Mouse (Mus musculus) embryonic facial prominence, embryonic 10.5 days (tissue): ENCODE measurements around the gene Ifnar1. TPM values are rescaled to one million over a fixed set of nuclear protein-coding genes. Genes with fewer than 3 reads are reported as not detected.
A peak's percentile ranks its signal among the peaks of the same experiment; 100 is the strongest.
"Not testable (repeated sequence)": the region's sequence is repeated elsewhere in the genome, so short reads cannot be mapped to it uniquely, and the experiment has no call there.

ENCODE experiments used
- DNase-seq: peaks from one replicate; pipeline ENCODE4 v3.0.0-alpha.2; 2017; ENCODE audit warnings: low spot score
- H3K27ac ChIP-seq: fragments of 300-500 bp; sonication (generic); replicated peaks from 2 replicates; pipeline ENCODE4 v1.5.1; 2016; ENCODE audit warnings: mild to moderate bottlenecking
- H3K27me3 ChIP-seq: fragments of 300-500 bp; sonication (generic); replicated peaks from 2 replicates; pipeline ENCODE4 v1.6.1; 2016; ENCODE audit warnings: low read depth, mild to moderate bottlenecking; ENCODE audit not compliant: poor library complexity, severe bottlenecking
- H3K36me3 ChIP-seq: fragments of 300-500 bp; sonication (generic); replicated peaks from 2 replicates; pipeline ENCODE4 v1.6.1; 2016; ENCODE audit warnings: mild to moderate bottlenecking, moderate library complexity
- H3K4me1 ChIP-seq: fragments of 300-500 bp; sonication (generic); 2 replicates; pipeline ENCODE4 v1.6.1; 2016
- H3K4me3 ChIP-seq: fragments of 300-500 bp; sonication (generic); 2 replicates; pipeline ENCODE4 v1.5.1; 2016; ENCODE audit warnings: mild to moderate bottlenecking, moderate library complexity
- H3K9me3 ChIP-seq: fragments of 300-500 bp; sonication (generic); 2 replicates; pipeline ENCODE4 v1.6.1; 2016; ENCODE audit warnings: mild to moderate bottlenecking
- WGBS: fragments of 180-500 bp; shearing (Covaris S2); methylation state at CpG from one replicate; pipeline ENCODE4 v1.1.7; 2016; 5-methylcytosine and 5-hydroxymethylcytosine counted together
- polyA plus RNA-seq: library from polyadenylated mRNA; unstranded; fragments of >200 nt; fragmentation: Nextera tagmentation; extraction: Ambion mirVana; gene quantifications from 2 replicates; pipeline ENCODE4 v1.2.1, GENCODE M21; 2016

Gene Ifnar1
- polyA plus RNA-seq, 1 experiment from 2014 or later = 57.6 TPM

GRCm38 (mm10) chr16:91522040-91522439 lies 37.0 kb downstream of the Ifnar1 start:
- no peak overlapping the region for H3K4me3 ChIP-seq
- no peaks in the 10 kb centered on the region for H3K36me3 ChIP-seq

GRCm38 (mm10) chr16:91522479-91523309 lies 37.7 kb downstream of the Ifnar1 start:
- DNase-seq = no peak
- Histone ChIP-seq H3K4me3 (no peak overlapping the region), H3K27me3 (no peaks in the 10 kb centered on the region), H3K36me3 (no peaks in the 10 kb centered on the region), H3K27ac (no peak overlapping the region), H3K9me3 (peaks cover 5% of the 10 kb centered on the region; the same call in 1 of the 2 replicates), H3K4me1 (no peaks in the 10 kb centered on the region)
- WGBS = 77% methylated on average over 18 of the region's 18 CpGs

More at GRCm38 (mm10) chr16:91522040-91522439, 37.0 kb downstream of the Ifnar1 start:
- Histone ChIP-seq H3K9me3 (peaks cover 5% of the 10 kb centered on the region; the same call in 1 of the 2 replicates), H3K4me1 (no peaks in the 10 kb centered on the region), H3K27ac (no peak overlapping the region), H3K27me3 (no peaks in the 10 kb centered on the region)
- 87% methylated on average over 5 of the region's 5 CpGs for WGBS
- no peak for DNase-seq

GRCm38 (mm10) chr16:91524206-91524605 lies 39.2 kb downstream of the Ifnar1 start:
- H3K36me3 ChIP-seq = no peaks in the 10 kb centered on the region
- H3K27ac ChIP-seq = no peak overlapping the region
- DNase-seq = no peak
- 88% methylated on average over 5 of the region's 5 CpGs for WGBS
- H3K4me1 ChIP-seq = no peaks in the 10 kb centered on the region
- no peak overlapping the region for H3K4me3 ChIP-seq
- peaks cover 5% of the 10 kb centered on the region; the same call in 1 of the 2 replicates for H3K9me3 ChIP-seq
- no peaks in the 10 kb centered on the region for H3K27me3 ChIP-seq

- no peak overlapping the region for H3K27ac ChIP-seq
- no peak overlapping the region for H3K4me3 ChIP-seq
- DNase-seq = no peak
- H3K27me3 ChIP-seq = no peaks in the 10 kb centered on the region
- 95% methylated on average over 6 of the region's 6 CpGs for WGBS
- no peaks in the 10 kb centered on the region for H3K4me1 ChIP-seq
- peaks cover 5% of the 10 kb centered on the region; the same call in 1 of the 2 replicates for H3K9me3 ChIP-seq
- H3K36me3 ChIP-seq = no peaks in the 10 kb centered on the region
These were observed 41.2 kb downstream of the Ifnar1 start for GRCm38 (mm10) chr16:91526274-91526673.

GRCm38 (mm10) chr16:91527051-91527450 lies 42.0 kb downstream of the Ifnar1 start:
- no peaks in the 10 kb centered on the region for H3K27me3 ChIP-seq
- no peak overlapping the region for H3K27ac ChIP-seq
- DNase-seq = no peak
- H3K36me3 ChIP-seq = no peaks in the 10 kb centered on the region
- 79% methylated on average over 10 of the region's 10 CpGs for WGBS
- peaks cover 5% of the 10 kb centered on the region; the same call in 1 of the 2 replicates for H3K9me3 ChIP-seq
- no peaks in the 10 kb centered on the region for H3K4me1 ChIP-seq
- H3K4me3 ChIP-seq = no peak overlapping the region

GRCm38 (mm10) chr16:91527500-91527899 lies 42.5 kb downstream of the Ifnar1 start:
- H3K4me3 ChIP-seq = no peak overlapping the region
- DNase-seq = no peak
- H3K36me3 ChIP-seq = no peaks in the 10 kb centered on the region
- H3K4me1 ChIP-seq = no peaks in the 10 kb centered on the region
- 70% methylated on average over 5 of the region's 5 CpGs for WGBS
- peaks cover 5% of the 10 kb centered on the region; the same call in 1 of the 2 replicates for H3K9me3 ChIP-seq
- no peak overlapping the region for H3K27ac ChIP-seq
- H3K27me3 ChIP-seq = no peaks in the 10 kb centered on the region

- Histone ChIP-seq H3K36me3 (no peaks in the 10 kb centered on the region), H3K4me3 (no peak overlapping the region), H3K27ac (no peak overlapping the region), H3K27me3 (no peaks in the 10 kb centered on the region), H3K4me1 (no peaks in the 10 kb centered on the region), H3K9me3 (peaks cover 5% of the 10 kb centered on the region; the same call in 1 of the 2 replicates)
- WGBS = 89% methylated on average over 9 of the region's 9 CpGs
- DNase-seq = no peak
These were observed 43.5 kb downstream of the Ifnar1 start for GRCm38 (mm10) chr16:91528578-91528977.

- H3K36me3 ChIP-seq, DNase-seq, H3K4me3 ChIP-seq, H3K27ac ChIP-seq, H3K4me1 ChIP-seq, H3K27me3 ChIP-seq, H3K9me3 ChIP-seq: not testable (repeated sequence)
- WGBS = 82% methylated on average over 4 of the region's 4 CpGs
These were observed 45.8 kb downstream of the Ifnar1 start for GRCm38 (mm10) chr16:91530830-91531229.

GRCm38 (mm10) chr16:91531856-91532255 lies 46.8 kb downstream of the Ifnar1 start:
- H3K9me3 ChIP-seq = no peaks in the 10 kb centered on the region
- H3K36me3 ChIP-seq = no peaks in the 10 kb centered on the region
- DNase-seq = no peak
- WGBS = 94% methylated on average over 6 of the region's 6 CpGs
- H3K4me3 ChIP-seq = no peak overlapping the region
- H3K27ac ChIP-seq = no peak overlapping the region
- no peaks in the 10 kb centered on the region for H3K4me1 ChIP-seq
- no peaks in the 10 kb centered on the region for H3K27me3 ChIP-seq

- Histone ChIP-seq H3K9me3 (no peaks in the 10 kb centered on the region), H3K36me3 (no peaks in the 10 kb centered on the region), H3K4me3 (no peak overlapping the region), H3K27me3 (no peaks in the 10 kb centered on the region), H3K27ac (no peak overlapping the region), H3K4me1 (no peaks in the 10 kb centered on the region)
- no peak for DNase-seq
- 71% methylated on average over 2 of the region's 2 CpGs for WGBS
These were observed 47.4 kb downstream of the Ifnar1 start for GRCm38 (mm10) chr16:91532429-91532828.

GRCm38 (mm10) chr16:91533097-91534001 lies 48.3 kb downstream of the Ifnar1 start:
- 73% methylated on average over 23 of the region's 23 CpGs for WGBS

GRCm38 (mm10) chr16:91534477-91534876 lies 49.4 kb downstream of the Ifnar1 start:
- H3K36me3 ChIP-seq = no peaks in the 10 kb centered on the region
- WGBS = 57% methylated on average over 13 of the region's 13 CpGs
- H3K27me3 ChIP-seq = no peaks in the 10 kb centered on the region
- no peak overlapping the region for H3K27ac ChIP-seq
- H3K4me3 ChIP-seq = no peak overlapping the region
- H3K9me3 ChIP-seq = no peaks in the 10 kb centered on the region
- peaks cover 9% of the 10 kb centered on the region for H3K4me1 ChIP-seq
- DNase-seq = peak; percentile 91

More at GRCm38 (mm10) chr16:91533097-91534001, 48.3 kb downstream of the Ifnar1 start:
- Histone ChIP-seq H3K4me3 (no peak overlapping the region), H3K36me3 (no peaks in the 10 kb centered on the region), H3K27me3 (no peaks in the 10 kb centered on the region), H3K9me3 (no peaks in the 10 kb centered on the region), H3K27ac (no peak overlapping the region), H3K4me1 (peaks cover 4% of the 10 kb centered on the region)
- no peak for DNase-seq
